Mouse (Mus musculus): ENCODE measurements around the gene Gpc6.

- no peak for TF ChIP-seq POLR2A (IDR thresholded peaks at IDR 0.05; ENCODE audit: control insufficient read depth in 1 of 2, insufficient read depth in 1 of 2, low read depth in 1 of 2, low read length in 2 of 2, poor library complexity in 1 of 2)
- TF ChIP-seq CHD1 (IDR thresholded peaks at IDR 0.05; ENCODE audit: low read depth, low read length), result no peak
- TF ChIP-seq GATA1 (IDR thresholded peaks at IDR 0.05; ENCODE audit: low read depth, low read length), result no peak
- TF ChIP-seq RAD21 (IDR thresholded peaks at IDR 0.05; ENCODE audit: low read depth, low read length), result no peak
- TF ChIP-seq MAX (IDR thresholded peaks at IDR 0.05; ENCODE audit: low read length), result no peak
- TF ChIP-seq CTCF (IDR thresholded peaks at IDR 0.05 in 2 of 3, conservative IDR thresholded peaks at IDR 0.05 in 1 of 3; ENCODE audit: control insufficient read depth in 1 of 3, insufficient read depth in 1 of 3, low read depth in 2 of 3, low read length in 3 of 3, poor library complexity in 1 of 3, severe bottlenecking in 1 of 3), result no peak
- TF ChIP-seq POLR2AphosphoS5 (IDR thresholded peaks at IDR 0.05; ENCODE audit: borderline replicate concordance, low read depth, low read length), result no peak
- TF ChIP-seq MYB (IDR thresholded peaks at IDR 0.05; ENCODE audit: low read depth, low read length), result no peak
- TF ChIP-seq MAFK (IDR thresholded peaks at IDR 0.05; ENCODE audit: borderline replicate concordance, low read depth, low read length), result no peak
Observed at GRCm38 (mm10) chr14:117673541-117673940, 748.4 kb downstream of the Gpc6 start.
